Mouse (Mus musculus): ENCODE measurements around the gene Mettl6. TPM values are rescaled to one million over a fixed set of nuclear protein-coding genes. Genes with fewer than 3 reads are reported as not detected.
A peak's percentile ranks its signal among the peaks of the same experiment; 100 is the strongest.

Mettl6 gene
- polyA plus RNA-seq, 1 experiment from 2014 or later: 85.1 TPM

DNA sequence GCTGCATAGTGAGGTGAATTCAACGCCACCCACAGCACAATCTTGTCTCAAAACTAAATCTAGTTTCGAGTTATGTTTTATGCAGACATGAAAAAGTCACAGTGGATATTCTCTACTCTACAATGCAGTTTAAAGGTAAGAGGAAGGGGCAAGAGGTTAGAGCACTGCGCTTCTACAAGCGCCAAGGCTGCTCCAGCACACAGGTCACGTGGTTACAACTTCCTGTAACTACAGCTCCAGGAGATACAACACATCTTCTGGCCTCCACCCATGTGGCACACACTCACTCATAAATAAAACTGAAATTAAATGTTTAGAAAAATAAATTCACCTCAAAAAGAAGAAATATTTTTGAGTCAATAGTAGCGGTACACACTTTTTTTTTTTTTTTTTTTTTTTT lies 54.1 kb downstream of the Mettl6 start:
- Histone ChIP-seq H3K4me1 (replicated peaks) (peaks cover 13% of the 10 kb centered on the region), H3K4me3 (replicated peaks) (no peak overlapping the region), H3K27me3 (no peaks in the 10 kb centered on the region), H3K9ac (replicated peaks) (no peak overlapping the region), H3K9me3 (no peaks in the 10 kb centered on the region), H3K36me3 (no peaks in the 10 kb centered on the region), H3K27ac (no peak overlapping the region), H3K4me2 (no peak overlapping the region)
- 83% methylated on average over 6 of the region's 6 CpGs for WGBS
- no peak for ATAC-seq (ENCODE audit: insufficient number of reproducible peaks, insufficient read depth, low FRiP score, low TSS enrichment, low read depth)

DNA sequence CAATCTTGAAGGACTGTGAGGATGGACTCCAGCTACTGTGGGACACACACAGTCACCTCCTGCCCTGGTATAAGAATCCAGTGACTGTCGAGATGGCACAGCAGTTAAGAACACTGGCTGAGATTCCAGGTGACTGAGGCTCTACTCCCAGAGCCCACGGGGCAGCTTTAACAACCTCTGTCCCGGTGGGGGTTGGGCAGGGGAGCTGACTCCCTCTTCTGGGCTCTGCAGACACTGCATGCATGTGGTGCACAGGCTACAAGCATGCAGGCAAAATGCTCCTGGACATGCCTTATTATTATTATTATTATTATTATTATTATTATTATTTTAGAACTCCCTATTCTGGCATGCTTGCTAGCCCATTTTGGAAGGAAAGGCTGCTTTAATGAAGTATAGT lies 54.6 kb downstream of the Mettl6 start:
- Histone ChIP-seq H3K4me2 (no peak overlapping the region), H3K9me3 (no peaks in the 10 kb centered on the region), H3K4me1 (replicated peaks) (peaks cover 13% of the 10 kb centered on the region), H3K27ac (no peak overlapping the region), H3K36me3 (no peaks in the 10 kb centered on the region), H3K27me3 (no peaks in the 10 kb centered on the region), H3K4me3 (replicated peaks) (no peak overlapping the region), H3K9ac (replicated peaks) (no peak overlapping the region)
- no peak for ATAC-seq (ENCODE audit: insufficient number of reproducible peaks, insufficient read depth, low FRiP score, low TSS enrichment, low read depth)
- WGBS: 24% methylated on average over 3 of the region's 3 CpGs

DNA sequence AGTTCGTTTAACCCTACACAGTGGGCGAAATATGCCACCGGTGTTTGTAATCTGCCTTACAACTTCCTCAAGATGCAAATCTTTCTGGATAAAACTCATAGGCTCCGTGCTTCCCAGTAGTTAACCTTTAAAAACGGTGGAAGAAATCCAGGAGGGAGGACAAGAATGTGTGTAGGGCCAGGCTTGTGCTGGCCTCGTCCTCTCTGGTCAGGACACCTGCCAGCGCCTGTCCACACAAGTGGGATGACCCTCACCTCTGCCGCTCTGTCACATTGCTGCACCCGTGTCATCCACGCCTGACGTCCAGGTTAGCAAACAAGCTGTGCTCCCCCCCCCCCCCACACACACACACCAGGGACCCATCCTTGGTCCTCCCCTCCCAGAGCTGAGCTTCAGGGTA lies 55.6 kb downstream of the Mettl6 start:
- no peaks in the 10 kb centered on the region for H3K27me3 ChIP-seq
- no peak for ATAC-seq (ENCODE audit: insufficient number of reproducible peaks, insufficient read depth, low FRiP score, low TSS enrichment, low read depth)
- H3K27ac ChIP-seq: no peak overlapping the region
- H3K4me1 ChIP-seq (replicated peaks): peaks cover 18% of the 10 kb centered on the region
- 57% methylated on average over 11 of the region's 11 CpGs for WGBS
- H3K4me2 ChIP-seq: no peak overlapping the region
- H3K9me3 ChIP-seq: no peaks in the 10 kb centered on the region
- H3K4me3 ChIP-seq (replicated peaks): no peak overlapping the region
- H3K36me3 ChIP-seq: no peaks in the 10 kb centered on the region
- no peak overlapping the region for H3K9ac ChIP-seq (replicated peaks)

DNA sequence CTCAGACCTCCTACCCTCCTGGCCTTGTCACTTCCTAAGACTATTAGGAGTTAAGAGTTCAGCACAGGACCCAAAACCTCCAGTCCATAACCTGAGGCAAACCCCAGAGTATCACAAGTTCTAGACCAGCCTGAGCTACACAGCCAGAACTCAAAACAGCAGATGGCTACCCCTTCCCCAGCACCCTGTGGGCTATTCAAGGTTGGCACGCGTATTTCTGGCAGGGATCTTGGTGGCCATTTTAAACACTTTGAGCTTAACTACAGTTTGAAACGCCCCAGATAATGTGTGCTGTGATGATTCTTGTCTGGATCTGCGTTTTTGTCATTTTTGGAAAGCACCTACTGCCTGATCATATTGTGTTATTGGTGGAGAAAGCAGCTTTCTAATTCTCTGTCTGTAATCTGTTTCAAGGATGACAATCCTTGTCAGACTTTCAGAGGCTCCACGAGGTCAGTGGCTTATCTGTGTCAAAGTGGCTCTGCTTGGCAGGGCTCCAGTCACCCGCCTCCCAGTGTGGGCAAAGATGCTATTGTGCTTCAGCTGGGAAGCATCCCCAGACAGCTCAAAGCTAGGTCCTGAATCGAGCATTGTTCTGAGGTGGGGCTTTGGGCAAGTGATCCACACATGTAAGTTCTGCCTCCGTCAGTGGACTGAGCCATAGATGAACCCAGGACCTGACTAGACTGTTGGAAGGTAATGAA lies 56.9 kb downstream of the Mettl6 start:
- Histone ChIP-seq H3K9ac (replicated peaks) (no peak overlapping the region), H3K4me1 (replicated peaks) (peaks cover 28% of the 10 kb centered on the region), H3K27me3 (no peaks in the 10 kb centered on the region), H3K36me3 (no peaks in the 10 kb centered on the region), H3K9me3 (no peaks in the 10 kb centered on the region), H3K27ac (no peak overlapping the region), H3K4me2 (no peak overlapping the region), H3K4me3 (replicated peaks) (no peak overlapping the region)
- no peak for ATAC-seq (ENCODE audit: insufficient number of reproducible peaks, insufficient read depth, low FRiP score, low TSS enrichment, low read depth)
- 82% methylated on average over 8 of the region's 8 CpGs for WGBS

DNA sequence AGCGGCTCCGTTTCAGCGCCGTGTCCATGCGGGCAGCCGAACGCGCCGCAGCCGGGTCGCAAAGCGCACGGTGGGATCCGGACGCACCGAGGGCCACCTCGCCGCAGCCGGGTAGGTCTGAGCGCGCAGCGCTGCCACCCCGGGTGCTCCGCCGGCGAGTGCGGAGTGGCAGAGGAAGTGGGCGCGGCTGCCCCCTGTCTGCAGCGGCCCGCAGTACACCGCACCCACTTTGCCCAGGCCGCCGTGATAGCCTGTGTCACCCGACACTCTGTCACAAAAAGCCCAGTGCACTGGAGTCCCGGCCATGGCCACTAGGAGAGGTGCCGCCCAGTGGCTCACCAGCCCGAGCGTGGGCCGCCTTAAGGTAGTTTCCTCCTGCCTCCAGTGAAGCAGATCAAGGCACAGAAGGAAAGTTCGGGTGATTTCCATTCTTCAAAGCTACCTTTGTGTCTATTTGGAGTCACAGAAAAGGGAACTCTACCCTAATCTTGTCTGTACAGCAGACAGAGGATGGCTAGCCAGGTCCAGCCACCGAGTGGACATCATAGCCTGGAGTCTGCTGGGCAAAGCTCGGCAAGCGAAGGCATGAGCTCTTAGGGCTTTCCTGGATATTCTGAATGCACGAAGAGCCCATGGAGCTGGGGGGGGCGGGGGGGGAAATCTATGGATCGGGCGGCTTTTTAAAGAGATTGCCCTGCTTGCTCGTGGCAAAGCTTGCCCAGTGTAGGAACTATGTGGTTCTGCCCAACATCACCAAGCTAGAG lies 58.7 kb downstream of the Mettl6 start, which contains the start of gene Sh3bp5:
Gene Sh3bp5, minus strand, starts transcription at position 149 of the 764 bp plus-strand sequence.
- WGBS: 7% methylated on average over 49 of the region's 49 CpGs
- peak within 1 kb of the TSS; percentile 81 for H3K27ac ChIP-seq
- H3K9me3 ChIP-seq: no peaks in the 10 kb centered on the region
- peak within 1 kb of the TSS; percentile 94 for H3K4me2 ChIP-seq
- peaks cover 15% of the 10 kb centered on the region; the same call in 1 of the 2 replicates for H3K36me3 ChIP-seq
- ATAC-seq (ENCODE audit: insufficient number of reproducible peaks, insufficient read depth, low FRiP score, low TSS enrichment, low read depth): peak; percentile 86
- no peaks in the 10 kb centered on the region for H3K27me3 ChIP-seq
- H3K9ac ChIP-seq (replicated peaks): peak within 1 kb of the TSS; percentile 70
- H3K4me1 ChIP-seq (replicated peaks): peaks cover 46% of the 10 kb centered on the region
- peak within 1 kb of the TSS; percentile 64 for H3K4me3 ChIP-seq (replicated peaks)

DNA sequence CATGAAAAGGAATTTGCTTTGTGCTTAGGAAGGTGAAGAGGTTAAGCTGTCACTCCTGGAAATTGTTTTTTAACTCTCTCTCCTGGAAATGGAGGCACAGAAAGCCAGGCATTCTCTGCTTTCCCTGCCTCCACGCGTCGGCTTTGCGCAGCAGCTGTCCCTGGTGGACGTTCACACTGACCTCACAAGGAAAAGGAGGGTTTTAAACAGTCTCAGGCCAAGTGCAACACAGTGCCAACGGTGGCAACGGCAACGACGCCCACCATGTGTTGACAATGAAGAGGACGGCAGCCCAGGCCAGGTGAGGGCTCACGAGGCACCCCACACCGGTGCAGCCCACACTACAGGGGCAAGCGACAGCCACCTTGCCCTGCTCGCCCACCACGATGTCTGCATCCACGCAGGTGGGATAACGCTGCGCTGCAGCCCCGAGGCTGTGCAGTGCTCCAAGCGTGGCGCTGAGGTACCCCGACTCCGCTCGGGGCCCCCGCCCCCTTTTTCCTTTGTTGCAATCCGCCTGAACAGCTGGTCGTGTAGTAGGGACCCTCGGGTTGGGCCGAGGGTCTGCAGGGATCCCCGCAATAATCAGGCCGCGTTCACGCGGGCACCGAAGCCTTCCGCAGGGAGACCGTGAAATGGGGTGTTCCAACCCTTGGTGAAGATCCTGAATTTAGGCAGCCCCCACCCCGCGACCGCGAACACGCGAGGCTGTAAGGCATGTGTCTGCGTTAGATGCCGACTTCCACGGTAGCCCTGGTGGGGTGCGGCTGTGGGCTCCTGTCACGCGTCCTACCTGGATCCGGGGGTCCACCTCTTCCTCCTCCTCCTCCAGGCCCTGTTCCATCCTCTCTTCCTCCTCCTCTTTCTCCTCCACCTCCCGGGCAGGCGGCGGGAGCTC lies 59.6 kb downstream of the Mettl6 start:
- H3K27ac ChIP-seq: peak overlapping the region; percentile 81
- WGBS: under 1% methylated on average over 53 of the region's 53 CpGs

DNA sequence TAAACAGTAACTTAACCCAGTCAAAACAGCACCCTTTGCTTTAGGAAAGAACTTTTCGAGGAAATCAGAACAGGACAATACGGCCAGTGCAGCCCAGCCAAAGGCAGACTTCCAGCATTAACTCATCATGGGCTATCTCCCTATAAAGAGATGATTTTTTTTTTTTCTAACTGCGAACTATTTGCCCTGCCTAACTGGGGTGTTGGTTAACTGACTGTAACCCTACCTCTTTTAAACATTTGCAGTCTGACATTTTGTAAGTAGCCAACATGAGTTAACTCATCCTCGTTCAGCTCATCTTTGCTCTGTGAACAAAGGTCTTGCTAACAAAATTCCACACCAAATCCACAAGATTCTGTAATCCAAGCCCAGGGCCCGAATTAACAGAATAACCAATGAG lies 60.4 kb downstream of the Mettl6 start:
- Histone ChIP-seq H3K4me2 (peak overlapping the region; percentile 94), H3K9me3 (no peaks in the 10 kb centered on the region), H3K27ac (peak overlapping the region; percentile 88), H3K9ac (replicated peaks) (no peak overlapping the region), H3K27me3 (no peaks in the 10 kb centered on the region), H3K4me1 (replicated peaks) (peaks cover 47% of the 10 kb centered on the region), H3K36me3 (peaks cover 28% of the 10 kb centered on the region), H3K4me3 (replicated peaks) (peak overlapping the region; percentile 64)
- 24% methylated on average over 5 of the region's 5 CpGs for WGBS
- no peak for ATAC-seq (ENCODE audit: insufficient number of reproducible peaks, insufficient read depth, low FRiP score, low TSS enrichment, low read depth)

More for the DNA sequence above, 59.6 kb downstream of the Mettl6 start:
- H3K27me3 ChIP-seq: no peaks in the 10 kb centered on the region
- ATAC-seq (ENCODE audit: insufficient number of reproducible peaks, insufficient read depth, low FRiP score, low TSS enrichment, low read depth): peak; percentile 46; the same call in 1 of the 2 replicates
- peaks cover 20% of the 10 kb centered on the region for H3K36me3 ChIP-seq
- peak overlapping the region; percentile 64 for H3K4me3 ChIP-seq (replicated peaks)
- peak overlapping the region; percentile 70 for H3K9ac ChIP-seq (replicated peaks)
- no peaks in the 10 kb centered on the region for H3K9me3 ChIP-seq
- H3K4me2 ChIP-seq: peak overlapping the region; percentile 94
- peaks cover 49% of the 10 kb centered on the region for H3K4me1 ChIP-seq (replicated peaks)

DNA sequence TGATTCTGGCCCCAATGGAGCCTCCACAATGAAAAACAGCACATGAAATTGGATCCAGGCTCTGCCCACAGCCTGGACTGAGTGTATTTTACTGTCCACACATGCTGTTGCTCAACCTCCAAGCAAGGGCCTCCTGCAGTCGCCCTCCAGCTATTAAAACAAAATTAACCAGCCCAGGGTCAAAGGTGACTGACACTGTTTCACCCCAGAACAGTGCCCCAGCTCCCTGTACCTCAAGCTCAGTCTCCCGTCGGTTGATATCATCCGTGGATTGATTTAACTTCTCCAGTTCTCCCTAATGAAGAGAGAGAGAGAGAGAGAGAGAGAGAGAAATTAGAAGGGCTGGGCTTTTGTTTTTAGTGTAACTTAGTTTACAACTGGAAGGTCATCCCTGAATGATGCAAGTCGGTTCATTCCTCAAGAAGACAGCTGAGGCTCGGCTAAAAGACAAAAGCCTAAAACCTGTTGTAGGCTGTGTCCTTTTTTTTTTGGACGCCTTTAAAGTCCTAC lies 60.9 kb downstream of the Mettl6 start:
- H3K27ac ChIP-seq: peak overlapping the region; percentile 88
- H3K27me3 ChIP-seq: no peaks in the 10 kb centered on the region
- 0 out of 2 replicates have a peak overlapping the region, but pooled peaks have one; percentile 18 for H3K9ac ChIP-seq (replicated peaks)
- H3K4me1 ChIP-seq (replicated peaks): peaks cover 42% of the 10 kb centered on the region
- H3K4me3 ChIP-seq (replicated peaks): peak overlapping the region; percentile 64
- 0 out of 2 replicates have a peak, but pooled peaks have one; percentile 39 for ATAC-seq (ENCODE audit: insufficient number of reproducible peaks, insufficient read depth, low FRiP score, low TSS enrichment, low read depth)
- 8% methylated on average over 7 of the region's 7 CpGs for WGBS
- H3K36me3 ChIP-seq: peaks cover 29% of the 10 kb centered on the region
- H3K4me2 ChIP-seq: peak overlapping the region; percentile 94
- H3K9me3 ChIP-seq: no peaks in the 10 kb centered on the region

DNA sequence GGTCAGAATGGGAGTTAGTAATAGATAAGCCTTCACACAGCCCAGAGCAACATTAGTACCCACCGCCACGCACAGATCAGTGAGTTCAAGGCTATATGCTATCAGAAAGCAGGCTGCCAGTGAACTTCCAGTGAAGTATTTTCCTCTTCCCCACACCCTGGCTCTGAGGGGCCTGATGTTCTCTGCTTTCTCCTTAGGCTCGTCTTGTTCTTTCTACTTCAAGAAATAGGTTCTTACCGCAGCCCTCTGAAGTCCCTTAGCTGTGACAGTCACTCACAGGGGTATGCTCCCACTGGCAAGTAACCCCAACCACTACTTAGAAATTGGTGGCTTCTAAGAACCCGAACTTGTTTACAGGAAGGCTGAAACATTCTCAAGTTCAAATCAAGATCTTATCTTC lies 61.7 kb downstream of the Mettl6 start:
- peaks cover 37% of the 10 kb centered on the region for H3K36me3 ChIP-seq
- H3K27me3 ChIP-seq: no peaks in the 10 kb centered on the region
- peak overlapping the region; percentile 88 for H3K27ac ChIP-seq
- no peak for ATAC-seq (ENCODE audit: insufficient number of reproducible peaks, insufficient read depth, low FRiP score, low TSS enrichment, low read depth)
- H3K4me2 ChIP-seq: peak overlapping the region; percentile 94
- H3K4me1 ChIP-seq (replicated peaks): peaks cover 42% of the 10 kb centered on the region
- peak overlapping the region; percentile 64; the same call in 1 of the 2 replicates for H3K4me3 ChIP-seq (replicated peaks)
- 42% methylated on average over 5 of the region's 5 CpGs for WGBS
- no peaks in the 10 kb centered on the region for H3K9me3 ChIP-seq
- 0 out of 2 replicates have a peak overlapping the region, but pooled peaks have one; percentile 18 for H3K9ac ChIP-seq (replicated peaks)

DNA sequence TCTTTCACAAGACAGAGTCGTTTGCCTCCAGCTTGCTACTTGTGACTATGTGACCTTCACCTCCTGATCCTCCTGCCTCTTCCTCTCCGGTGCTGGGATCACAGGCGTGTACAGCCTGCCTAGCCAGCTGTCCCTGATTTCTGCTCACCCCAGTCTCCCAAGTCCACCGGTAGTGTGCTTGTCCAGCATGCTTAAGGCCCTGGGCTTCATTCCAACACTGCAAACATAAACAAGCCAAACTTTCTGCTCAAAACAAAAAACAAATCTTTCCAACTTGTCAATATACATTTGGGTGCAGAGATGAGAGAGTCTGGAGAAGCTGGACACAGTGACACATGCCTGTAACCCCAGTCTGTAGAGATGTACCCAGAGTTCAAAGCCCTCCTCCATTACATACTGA lies 62.4 kb downstream of the Mettl6 start:
- Histone ChIP-seq H3K27me3 (no peaks in the 10 kb centered on the region), H3K9me3 (no peaks in the 10 kb centered on the region), H3K27ac (peak overlapping the region; percentile 88; the same call in 1 of the 2 replicates), H3K9ac (replicated peaks) (0 out of 2 replicates have a peak overlapping the region, but pooled peaks have one; percentile 0), H3K4me3 (replicated peaks) (no peak overlapping the region), H3K36me3 (peaks cover 44% of the 10 kb centered on the region), H3K4me2 (peak overlapping the region; percentile 94), H3K4me1 (replicated peaks) (peaks cover 42% of the 10 kb centered on the region)
- ATAC-seq (ENCODE audit: insufficient number of reproducible peaks, insufficient read depth, low FRiP score, low TSS enrichment, low read depth): no peak
- WGBS: 35% methylated on average over 4 of the region's 4 CpGs

Measured in limb, embryonic 12.5 days (tissue).